In genomic region chr6:116228785-116229525, GRCm38 (mm10) we compare ENCODE assay signal across 8 mouse cellular contexts. TPM values are rescaled to one million over a fixed set of nuclear protein-coding genes. Genes with fewer than 3 reads are reported as not detected.
DNase-seq lines count a peak whose midpoint lies in the region; TF ChIP-seq lines count a peak whose summit lies in the region.
"Had no signal": no experiment of that assay in that cellular context is flagged by ENCODE, and none has a peak within 500 bp of the region (broad histone marks: within the 10 kb centered on the region; RNA-seq: fewer than 3 reads in every experiment).

No protein-coding gene starts in this region.

- intact Hi-C loops in heart, adult 2 months (cut with DNase I) = loop anchor here (2.0 kb wide), 1 partner anchor 218 kb away; no protein-coding TSS in a partner anchor

- no peak for TF ChIP-seq EP300 in ES-Bruce4 (IDR thresholded peaks at IDR 0.05; ENCODE audit: insufficient read depth, low read depth, low read length)
- TF ChIP-seq EP300 in heart, adult 2 months (IDR thresholded peaks at IDR 0.05; ENCODE audit: insufficient read depth, low read depth, low read length) = 0 out of 2 replicates have a peak, but pooled peaks have one; percentile 38

- TF ChIP-seq POLR2A in ES-Bruce4 (IDR thresholded peaks at IDR 0.05; ENCODE audit: insufficient read depth, low read length) = no peak
- TF ChIP-seq POLR2A in heart, adult 2 months (IDR thresholded peaks at IDR 0.05; ENCODE audit: insufficient read depth, low read depth, low read length) = no peak

- peaks cover 30% of the 10 kb centered on the region for H3K36me3 ChIP-seq in ES-Bruce4 (ENCODE audit: control insufficient read depth, insufficient read depth, low read length, poor library complexity, severe bottlenecking)
- H3K36me3 ChIP-seq in heart, adult 2 months (ENCODE audit: control insufficient read depth, insufficient read depth, low read length) = peaks cover 1% of the 10 kb centered on the region; the same call in 1 of the 2 replicates

- H3K4me3 ChIP-seq in ES-Bruce4 (ENCODE audit: low read depth, low read length) = no peak overlapping the region
- H3K4me3 ChIP-seq in heart, adult 2 months = no peak overlapping the region
- H3K4me3 ChIP-seq: myocyte had no signal

- TF ChIP-seq CTCF in ES-Bruce4 (IDR thresholded peaks at IDR 0.05; ENCODE audit: low read depth, low read length) = peak; percentile 95
- peak; percentile 96 for TF ChIP-seq CTCF in heart, adult 2 months (IDR thresholded peaks at IDR 0.05)

- 58% methylated on average over 12 of the region's 12 CpGs for WGBS in heart, adult 2 months

- no peaks in the 10 kb centered on the region for H3K79me2 ChIP-seq in heart, adult 2 months (replicated peaks; ENCODE audit: control insufficient read depth, insufficient read depth, low read length)

- H3K9me3 ChIP-seq in ES-Bruce4 (replicated peaks; ENCODE audit: control insufficient read depth, insufficient read depth, low read length, poor library complexity, severe bottlenecking) = no peaks in the 10 kb centered on the region

- H3K4me1 ChIP-seq in ES-Bruce4 (ENCODE audit: control insufficient read depth, insufficient read depth, low read length) = no peaks in the 10 kb centered on the region
- no peaks in the 10 kb centered on the region for H3K4me1 ChIP-seq in heart, adult 2 months (ENCODE audit: control insufficient read depth, insufficient read depth, low read length)

- no peak overlapping the region for H3K27ac ChIP-seq in ES-Bruce4 (ENCODE audit: insufficient read depth, low read length)
- no peak overlapping the region for H3K27ac ChIP-seq in heart, adult 2 months

- no peaks in the 10 kb centered on the region for H3K27me3 ChIP-seq in ES-Bruce4 (ENCODE audit: control insufficient read depth, insufficient read depth, low read length, poor library complexity, severe bottlenecking)
- H3K27me3 ChIP-seq in heart, adult 2 months (ENCODE audit: control insufficient read depth, insufficient read depth, low read length) = no peaks in the 10 kb centered on the region

- H3K9ac ChIP-seq in ES-Bruce4 (ENCODE audit: low read depth, poor library complexity, severe bottlenecking) = no peak overlapping the region
- no peak overlapping the region for H3K9ac ChIP-seq in heart, adult 2 months (ENCODE audit: low read depth, low read length)

- DNase-seq in adrenal gland, adult (ENCODE audit: inconsistent age in 2 of 2, low spot score in 1 of 2) = peak; percentile 74 to 89
- peak; percentile 79 for DNase-seq in embryo, embryonic 10 days (ENCODE audit: low spot score)
- DNase-seq in heart, adult 2 months = peak; percentile 75 to 78
- DNase-seq in layer of hippocampus, postnatal 10 days (ENCODE audit: low spot score in 2 of 2) = peak; percentile 81 to 84
- DNase-seq in lung, postnatal 14 days = peak; percentile 77
- peak; percentile 45 to 52 for DNase-seq in right cerebral cortex, postnatal 36 days (ENCODE audit: low spot score in 2 of 2)

RNA-seq across cellular contexts. Expression of gene Washc2, which starts 21.1 kb away (rescaled TPM):
- 50.5 and 56.2 TPM in 2 replicates for polyA plus RNA-seq in ES-Bruce4 (2011; ENCODE audit: insufficient read depth, insufficient read length, low read depth, missing spikeins)
- 10 to 100 TPM; 18.1 to 24.5 TPM for total RNA-seq in heart, adult 2 months (2021)
- polyA plus RNA-seq in heart, adult 2 months (2012; rRNA removed) = 17.7 and 25.4 TPM in 2 replicates
- 10 to 100 TPM; 75.9 to 82.0 TPM for total RNA-seq in layer of hippocampus, postnatal 10 days (2021)

RNA-seq across cellular contexts. Expression of gene Zfand4, which starts 35.1 kb away (rescaled TPM):
- 4.3 and 7.0 TPM in 2 replicates for polyA plus RNA-seq in ES-Bruce4 (2011; ENCODE audit: insufficient read depth, insufficient read length, low read depth, missing spikeins)
- total RNA-seq in heart, adult 2 months (2021) = 1 to 10 TPM; 3.2 to 4.0 TPM
- 1.8 and 2.9 TPM in 2 replicates for polyA plus RNA-seq in heart, adult 2 months (2012; rRNA removed)
- 1 to 10 TPM; 7.2 to 8.8 TPM for total RNA-seq in layer of hippocampus, postnatal 10 days (2021)

RNA-seq across cellular contexts. Expression of gene Tmcc1, which starts 35.7 kb away (rescaled TPM):
- 20.5 and 21.3 TPM in 2 replicates for polyA plus RNA-seq in ES-Bruce4 (2011; ENCODE audit: insufficient read depth, insufficient read length, low read depth, missing spikeins)
- 10 to 100 TPM; 32.1 to 33.8 TPM for total RNA-seq in heart, adult 2 months (2021)
- 16.7 and 28.9 TPM in 2 replicates for polyA plus RNA-seq in heart, adult 2 months (2012; rRNA removed)
- 10 to 100 TPM; 63.9 to 69.1 TPM for total RNA-seq in layer of hippocampus, postnatal 10 days (2021)
